Mouse (Mus musculus) Patski (cell line): Measurements from ENCODE around the gene Olfr554. TPM values are rescaled to one million over a fixed set of nuclear protein-coding genes. Genes with fewer than 3 reads are reported as not detected.

Experiments used
- ATAC-seq: fragments of 100-300 bp; one replicate; pipeline ENCODE4 v1.8.0; 2021
- CTCF ChIA-PET: fragments of 350-600 bp; sonication (Branson Sonifier 250); formaldehyde crosslinking; loops from one replicate; lab custom pipeline; 2022; ENCODE audit warnings: inconsistent platforms; lab: Charles Lee
- POLR2A ChIA-PET: fragments of 350-600 bp; sonication (Branson Sonifier 250); formaldehyde crosslinking; loops from one replicate; lab custom pipeline; 2022; ENCODE audit warnings: antibody characterized with exemption, inconsistent platforms; lab: Charles Lee
- DNase-seq: peaks from one replicate; pipeline ENCODE4 v3.0.0-alpha.2; 2011; ENCODE audit warnings: low read depth, low spot score
- H3K27me3 ChIP-seq: fragments of 371-371 bp; one replicate; pipeline ENCODE4 v1.5.1; 2021
- CTCF ChIP-seq: fragments of 100-300 bp; IDR thresholded peaks from one replicate; pipeline ENCODE4 v1.5.1; 2021
- in situ Hi-C: fragments of 300-500 bp; cut with MboI; formaldehyde crosslinking; loops from 3 replicates; pipeline ENCODE4 v1.11.1; 2018; ENCODE audit warnings: low pct_unique_long_range_greater_than_20kb, mixed read lengths
- polyA plus RNA-seq: library from polyadenylated mRNA; unstranded; gene quantifications from one replicate; pipeline ENCODE4 v1.2.3, GENCODE M21; 2021

The Olfr554 gene
- polyA plus RNA-seq, 1 experiment from 2014 or later: not detected

DNA sequence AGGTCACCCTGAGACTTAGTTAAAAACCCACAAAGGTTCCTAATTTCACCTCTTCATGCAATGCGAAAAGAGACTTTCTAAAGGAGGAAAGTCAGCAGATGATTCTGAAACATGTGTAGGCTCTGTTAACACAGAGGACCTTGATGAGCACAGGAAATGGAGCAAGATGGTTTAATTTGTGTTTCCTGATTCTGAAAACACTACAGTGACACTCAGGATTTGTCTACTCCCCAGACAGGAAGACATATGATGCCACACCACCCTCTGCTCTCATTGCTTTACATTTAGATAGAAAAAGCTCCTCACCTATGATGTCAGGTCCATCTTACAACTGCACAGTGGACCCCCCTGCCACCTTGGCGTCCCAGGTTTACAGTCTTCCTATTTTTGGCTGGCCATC, 38.0 kb downstream of the Olfr554 start:
- CTCF ChIA-PET: no interaction called here
- no peaks in the 10 kb centered on the region for H3K27me3 ChIP-seq
- POLR2A ChIA-PET: no interaction called here
- no peak for ATAC-seq
- DNase-seq: no peak
- TF ChIP-seq CTCF: no peak
- in situ Hi-C loops: loop anchor here (25.0 kb wide), 2 partner anchors 414 to 1561 kb away; partner anchors contain the start of genes Rhog, Stim1 and Trim34a

DNA sequence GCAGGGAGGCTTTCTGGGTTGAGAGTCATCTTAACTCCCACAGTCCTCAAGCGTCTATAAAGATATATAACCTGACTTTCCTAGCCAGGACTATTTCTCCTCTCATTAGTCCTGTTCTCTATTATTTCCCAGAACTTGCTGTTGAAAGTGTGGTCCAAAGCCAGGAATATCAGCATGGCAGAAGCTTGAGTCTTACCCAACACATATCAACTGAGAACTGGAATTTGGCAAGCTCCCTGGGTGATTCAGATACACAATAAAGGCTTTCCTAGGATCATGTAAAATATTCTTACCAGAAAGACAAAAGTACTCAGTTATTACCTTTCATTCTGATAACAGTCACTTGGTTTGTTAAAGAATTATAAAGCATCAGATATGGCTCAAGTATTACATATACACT, 43.7 kb downstream of the Olfr554 start:
- ATAC-seq: no peak
- in situ Hi-C loops: loop anchor here (25.0 kb wide), 2 partner anchors 420 to 1555 kb away; partner anchors contain the start of genes Rhog, Stim1 and Trim34a
- ChIA-PET POLR2A (no interaction called here), CTCF (no interaction called here)
- TF ChIP-seq CTCF: no peak
- no peaks in the 10 kb centered on the region for H3K27me3 ChIP-seq
- DNase-seq: no peak

GRCm38 (mm10) chr7:102686944-102687501, 48.8 kb downstream of the Olfr554 start, which contains the start of gene Trim68:
Trim68 (minus strand) TSS chr7:102687327.
- DNase-seq (peak; percentile 44), ATAC-seq (peak; percentile 100)
- no peak for TF ChIP-seq CTCF
- H3K27me3 ChIP-seq: no peaks in the 10 kb centered on the region
- ChIA-PET POLR2A (no interaction called here), CTCF (no interaction called here)
- in situ Hi-C loops: loop anchor here (25.0 kb wide), 2 partner anchors 425 to 1550 kb away; partner anchors contain the start of genes Rhog, Stim1 and Trim34a

Other genes starting within 250 kb of the Olfr554 start
- 85.9 TPM for gene Rrm1, start 196.7 kb upstream of the Olfr554 start, polyA plus RNA-seq
- not detected for gene Olfr543, start 156.8 kb upstream of the Olfr554 start, polyA plus RNA-seq
- not detected for gene Olfr544, start 150.1 kb upstream of the Olfr554 start, polyA plus RNA-seq
- gene Olfr545, start 138.9 kb upstream of the Olfr554 start, polyA plus RNA-seq: not detected
- gene Olfr547, start 103.7 kb upstream of the Olfr554 start, polyA plus RNA-seq: not detected
- gene Olfr548-ps1, start 97.5 kb upstream of the Olfr554 start, polyA plus RNA-seq: not detected
- gene Olfr549, start 88.6 kb upstream of the Olfr554 start, polyA plus RNA-seq: not detected
- gene Trim21, start 72.9 kb upstream of the Olfr554 start, polyA plus RNA-seq: 8.7 TPM
- gene Olfr550, start 67.0 kb upstream of the Olfr554 start, polyA plus RNA-seq: not detected
- not detected for gene Olfr551, start 46.5 kb upstream of the Olfr554 start, polyA plus RNA-seq
- gene Olfr552, start 40.7 kb upstream of the Olfr554 start, polyA plus RNA-seq: not detected
- gene Olfr553, start 20.2 kb upstream of the Olfr554 start, polyA plus RNA-seq: not detected
- not detected for gene Olfr555, start 20.4 kb downstream of the Olfr554 start, polyA plus RNA-seq
- not detected for gene Olfr556, start 26.5 kb downstream of the Olfr554 start, polyA plus RNA-seq
- gene Trim68, start 48.9 kb downstream of the Olfr554 start, polyA plus RNA-seq: 8.5 TPM
- not detected for gene Olfr557, start 57.5 kb downstream of the Olfr554 start, polyA plus RNA-seq
- not detected for gene Olfr558, start 63.8 kb downstream of the Olfr554 start, polyA plus RNA-seq
- not detected for gene Olfr33, start 80.6 kb downstream of the Olfr554 start, polyA plus RNA-seq
- gene Olfr559, start 89.1 kb downstream of the Olfr554 start, polyA plus RNA-seq: not detected
- gene Olfr560, start 120.9 kb downstream of the Olfr554 start, polyA plus RNA-seq: not detected
- gene Olfr78, start 121.0 kb downstream of the Olfr554 start, polyA plus RNA-seq: not detected
- gene Olfr561, start 132.8 kb downstream of the Olfr554 start, polyA plus RNA-seq: not detected
- gene Olfr564, start 165.0 kb downstream of the Olfr554 start, polyA plus RNA-seq: not detected
- gene Olfr566, start 220.3 kb downstream of the Olfr554 start, polyA plus RNA-seq: not detected
- gene Olfr568, start 238.7 kb downstream of the Olfr554 start, polyA plus RNA-seq: not detected